Mouse (Mus musculus) CH12F3 (cell line): ENCODE measurements around the gene Lhx2.

Experiments
- in situ Hi-C: fragments of 300-500 bp; cut with MboI; formaldehyde crosslinking; loops from 2 replicates; pipeline ENCODE4 v1.14.3; 2020; ENCODE audit warnings: low sequenced_read_pairs

Lhx2 gene

DNA sequence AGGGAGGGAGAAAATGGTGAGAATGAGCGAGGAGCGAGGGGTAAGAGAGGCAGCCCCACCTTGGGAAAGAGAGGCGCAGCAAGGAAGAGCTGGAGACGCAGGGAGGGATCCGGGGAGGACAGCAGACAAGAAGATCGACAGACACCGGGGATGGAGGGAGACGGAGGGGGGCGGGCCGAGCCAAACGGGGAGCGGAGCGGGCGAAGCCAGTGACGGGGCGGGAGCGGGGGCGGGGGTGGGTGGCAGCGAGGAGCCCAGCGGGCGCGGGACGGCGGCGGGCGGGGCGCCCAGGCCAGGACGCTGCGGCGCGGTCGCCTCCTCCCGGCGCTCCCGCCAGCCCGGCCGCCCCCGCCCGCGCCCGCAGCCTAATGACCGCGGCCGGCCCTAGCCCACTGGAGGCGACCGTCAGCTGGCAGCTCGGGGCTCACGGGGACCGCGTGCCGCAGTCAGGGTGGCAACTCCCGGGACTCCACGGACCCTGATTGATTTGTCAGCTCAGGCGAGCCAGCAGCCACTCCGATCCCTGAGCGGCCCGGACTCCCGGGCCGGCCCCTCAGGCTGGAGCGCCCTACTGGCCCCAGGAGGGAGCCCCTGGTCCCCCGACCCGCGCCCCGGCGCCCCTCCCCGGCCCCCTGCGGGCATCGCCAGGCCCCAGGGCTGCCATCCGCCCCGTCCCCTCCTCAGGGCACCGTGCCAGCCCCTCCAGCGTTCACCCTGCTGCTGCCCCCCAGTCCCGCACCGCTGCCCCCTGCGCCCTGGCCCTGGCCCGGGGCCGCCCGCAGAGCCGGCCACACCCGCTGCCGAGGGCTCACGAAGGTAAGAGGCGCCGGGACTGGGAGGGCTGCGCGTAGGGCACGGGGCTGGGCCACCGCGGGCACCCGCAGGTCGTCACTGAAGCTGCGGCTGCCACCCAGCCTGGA lies at the start of gene Lhx2:
Gene Lhx2, plus strand, starts transcription at position 292 of the 920 bp plus-strand sequence.
- in situ Hi-C loops: no loop called here

DNA sequence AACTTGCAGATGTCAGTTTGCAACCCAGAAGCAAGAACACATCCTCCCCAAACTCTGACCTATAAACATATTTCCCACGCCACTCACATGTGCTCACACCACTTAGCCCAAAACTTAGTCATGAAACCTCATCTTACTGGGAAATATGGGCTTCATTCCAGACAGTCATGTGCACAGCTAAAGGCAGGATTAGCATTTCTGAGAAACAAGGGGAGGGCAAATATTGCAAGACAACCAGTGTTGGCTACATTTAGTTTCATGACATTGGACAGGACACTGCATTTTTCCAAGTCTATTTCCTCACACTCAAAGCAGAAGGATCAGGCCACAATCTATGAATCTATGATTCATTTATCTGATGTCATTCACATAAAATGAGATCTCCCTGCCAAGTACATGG lies 47.6 kb upstream of the Lhx2 start:
- in situ Hi-C loops: no loop called here

DNA sequence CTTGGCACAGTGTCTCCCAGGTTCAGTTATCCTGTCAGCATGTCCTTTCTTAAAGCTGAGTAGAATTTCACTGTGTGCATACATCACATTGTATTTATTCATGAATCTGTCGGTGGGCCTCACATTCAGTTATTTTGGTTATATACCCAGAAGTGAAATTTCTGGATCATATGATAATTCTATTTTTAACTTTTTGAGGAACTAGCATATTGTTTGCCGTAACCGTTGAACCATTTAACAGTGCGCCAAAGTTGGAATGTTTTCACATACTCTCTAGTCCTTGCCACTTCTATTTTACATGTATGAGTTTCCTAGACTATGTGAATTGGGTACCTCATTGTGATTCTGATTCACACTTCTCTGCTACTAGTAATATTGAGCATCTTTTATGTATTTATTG lies 43.1 kb upstream of the Lhx2 start:
- in situ Hi-C loops: no loop called here

DNA sequence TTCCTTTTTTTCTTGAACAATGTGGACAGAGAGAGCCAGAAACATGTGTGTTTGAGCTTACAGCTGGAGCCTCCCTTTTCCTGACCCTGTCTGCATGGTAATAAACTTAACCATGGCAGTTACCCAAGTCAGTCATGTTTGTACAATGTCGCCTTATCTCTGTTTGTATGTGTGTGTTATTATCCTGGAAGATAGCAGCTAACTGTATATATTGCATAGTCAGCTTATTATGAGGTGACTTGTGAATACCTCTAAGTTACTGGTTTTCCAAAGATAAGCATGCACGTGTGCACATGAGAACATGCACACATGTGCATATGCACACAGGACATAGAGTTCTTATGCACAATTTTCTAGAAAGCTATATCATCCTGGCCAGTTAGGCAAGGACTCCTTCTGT lies 38.1 kb upstream of the Lhx2 start:
- in situ Hi-C loops: no loop called here

DNA sequence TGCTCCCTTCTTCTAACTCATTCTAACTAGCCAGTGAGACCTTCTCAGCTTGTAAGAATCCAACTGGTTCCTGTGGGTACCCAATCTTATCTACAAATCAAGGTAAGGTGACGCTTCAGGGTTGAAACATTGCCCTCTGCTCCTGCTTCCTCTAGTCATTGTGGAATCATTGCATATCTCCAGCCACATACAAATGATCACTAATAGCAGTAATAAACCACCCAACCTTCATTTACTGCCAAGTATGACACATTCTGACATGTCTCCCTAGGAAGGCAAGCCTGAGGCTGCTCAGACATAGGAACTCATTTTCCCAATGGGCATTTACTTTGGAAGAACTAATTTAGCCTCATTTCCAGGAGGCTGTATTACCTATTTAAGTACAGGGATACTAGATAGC lies 33.9 kb upstream of the Lhx2 start:
- in situ Hi-C loops: no loop called here

DNA sequence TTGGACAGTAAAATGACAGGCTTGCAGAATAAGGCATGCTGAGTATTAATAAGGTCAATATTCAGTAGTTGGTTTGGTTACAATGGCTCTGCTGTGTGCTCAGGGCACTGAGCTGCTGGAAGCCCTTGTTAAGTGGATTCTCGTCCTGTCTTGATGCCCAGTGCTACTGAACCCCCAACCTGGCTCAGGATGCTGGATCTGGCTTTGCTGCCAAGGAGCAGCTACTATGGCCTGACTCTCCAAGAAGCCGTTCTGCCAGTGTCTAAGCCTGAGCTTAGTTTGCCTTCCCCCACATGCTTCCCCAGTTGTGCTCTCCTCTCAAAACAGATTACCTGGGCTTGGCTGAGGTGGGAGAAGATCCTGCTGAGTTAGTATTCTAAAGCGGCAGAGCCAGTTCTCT lies 26.2 kb upstream of the Lhx2 start:
- in situ Hi-C loops: no loop called here

DNA sequence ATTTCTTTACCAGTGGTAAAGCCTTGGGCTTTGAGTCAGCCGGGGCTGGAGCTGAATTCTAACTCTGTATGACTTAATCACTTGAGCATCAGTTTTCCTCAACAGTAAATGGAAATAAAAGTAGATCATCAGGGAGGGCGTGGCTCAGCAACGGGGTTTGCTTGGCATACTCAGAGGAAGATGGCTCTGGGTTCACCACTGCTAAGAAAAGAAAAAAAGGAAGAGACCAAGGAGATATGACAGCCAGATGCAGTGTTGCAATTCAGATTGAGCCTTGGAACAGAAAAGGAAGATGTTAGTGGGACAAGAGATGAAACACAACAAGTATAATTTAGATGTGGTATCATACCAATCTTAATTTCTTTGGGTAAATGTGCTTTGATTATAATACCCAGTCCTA lies 25.7 kb upstream of the Lhx2 start:
- in situ Hi-C loops: no loop called here

DNA sequence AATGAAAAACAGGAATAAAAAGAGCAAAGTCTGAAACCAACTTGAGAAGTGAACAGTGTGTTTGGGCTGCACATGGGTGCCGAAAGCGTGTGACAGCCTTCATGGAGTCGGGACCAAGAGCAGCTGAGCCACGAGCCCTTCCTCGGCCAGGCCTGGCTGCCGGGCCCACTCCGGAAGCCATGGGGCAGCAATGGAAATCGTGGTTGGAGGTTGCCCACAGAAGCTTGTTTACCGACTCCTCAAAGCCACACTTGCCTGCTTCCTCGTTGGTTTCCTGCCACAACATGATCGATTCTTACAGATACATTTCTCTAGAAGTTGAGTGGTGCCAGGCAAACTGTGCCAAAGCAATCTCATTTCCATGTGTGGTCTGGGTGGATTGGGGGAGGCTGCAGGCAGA lies 20.0 kb upstream of the Lhx2 start:
- in situ Hi-C loops: no loop called here

DNA sequence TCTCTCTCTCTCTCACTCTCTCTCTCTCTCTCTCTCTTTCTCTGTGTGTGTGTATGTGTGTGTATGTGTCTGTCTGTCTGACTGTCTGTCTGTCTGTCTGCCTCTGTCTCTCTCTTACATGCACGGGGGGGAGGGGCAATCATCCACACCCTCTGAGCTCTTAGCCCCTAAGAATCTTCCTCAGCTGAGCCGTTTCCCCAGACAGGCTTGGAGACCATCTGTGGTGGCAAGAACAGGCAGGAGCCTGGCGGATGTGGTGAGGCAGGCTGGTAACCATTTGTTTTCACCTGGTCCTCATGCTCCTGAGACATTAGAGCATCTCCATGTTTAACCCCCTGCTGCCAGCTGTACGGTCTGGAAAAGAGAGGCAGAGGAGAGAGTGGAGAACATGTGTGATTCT lies 18.2 kb upstream of the Lhx2 start:
- in situ Hi-C loops: no loop called here

DNA sequence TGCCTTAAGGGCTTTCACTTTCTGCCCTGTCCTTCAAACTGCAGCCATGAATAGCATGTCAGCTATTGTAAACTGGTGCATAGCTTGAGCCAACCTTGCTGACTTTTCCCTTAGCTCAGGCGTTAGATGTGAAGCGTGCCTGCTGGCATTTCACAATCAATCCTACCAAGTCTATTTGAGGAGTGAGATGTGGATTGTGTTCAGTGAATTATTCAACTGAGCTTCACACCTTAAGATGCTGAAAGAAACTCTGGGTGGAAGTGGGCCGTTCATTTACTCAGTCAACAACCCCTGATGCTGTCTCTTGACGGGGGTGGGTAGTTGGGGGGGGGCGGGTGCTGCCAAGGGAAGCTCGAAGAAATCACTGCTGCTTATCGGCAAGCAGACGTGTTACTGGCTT lies 15.7 kb upstream of the Lhx2 start:
- in situ Hi-C loops: no loop called here

DNA sequence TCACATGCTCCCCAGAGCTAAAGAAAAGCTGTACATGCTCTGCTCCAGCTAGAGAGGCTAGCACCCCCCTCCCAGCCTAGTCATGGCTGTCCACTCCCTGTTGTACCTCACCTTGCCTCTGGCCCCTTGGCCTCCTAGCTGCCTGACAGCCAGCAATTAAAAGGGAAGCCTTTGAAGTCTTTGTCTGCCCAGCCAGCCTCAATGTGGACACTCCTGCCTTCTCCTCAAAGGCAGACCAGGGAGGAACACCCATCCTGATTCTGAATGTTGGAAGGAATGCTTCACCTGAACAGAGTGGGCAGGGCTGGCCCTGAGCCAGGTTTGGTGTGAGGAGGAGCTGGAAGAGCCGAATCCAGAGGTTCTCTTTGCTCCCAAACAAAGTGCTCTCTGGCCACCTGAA lies 12.4 kb upstream of the Lhx2 start:
- in situ Hi-C loops: no loop called here

DNA sequence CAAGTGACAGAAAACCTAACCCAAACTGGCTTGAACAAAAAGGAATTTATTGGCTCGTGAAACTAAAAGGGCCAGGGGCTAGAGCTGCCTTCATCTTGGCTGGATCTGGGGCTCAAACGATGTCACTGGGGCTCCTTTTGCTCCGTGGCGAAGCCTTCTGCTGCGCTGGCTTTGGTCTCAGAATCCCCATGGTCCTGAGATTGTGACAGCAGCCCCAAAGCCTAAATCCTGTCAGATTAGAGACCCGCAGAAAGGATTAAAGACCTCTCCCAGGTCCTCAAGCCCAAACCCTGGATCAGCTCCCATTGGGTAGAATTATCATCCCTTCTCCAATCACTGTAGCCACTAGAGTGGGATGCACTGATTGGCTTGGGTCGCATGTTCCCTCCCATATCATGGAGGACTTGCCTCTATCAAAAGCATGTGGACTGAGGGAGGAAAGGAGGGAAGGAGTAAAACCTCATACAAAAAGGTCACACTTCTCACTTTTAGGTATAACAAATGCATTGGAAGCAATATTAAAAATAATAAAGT lies 5.4 kb upstream of the Lhx2 start:
- in situ Hi-C loops: no loop called here

DNA sequence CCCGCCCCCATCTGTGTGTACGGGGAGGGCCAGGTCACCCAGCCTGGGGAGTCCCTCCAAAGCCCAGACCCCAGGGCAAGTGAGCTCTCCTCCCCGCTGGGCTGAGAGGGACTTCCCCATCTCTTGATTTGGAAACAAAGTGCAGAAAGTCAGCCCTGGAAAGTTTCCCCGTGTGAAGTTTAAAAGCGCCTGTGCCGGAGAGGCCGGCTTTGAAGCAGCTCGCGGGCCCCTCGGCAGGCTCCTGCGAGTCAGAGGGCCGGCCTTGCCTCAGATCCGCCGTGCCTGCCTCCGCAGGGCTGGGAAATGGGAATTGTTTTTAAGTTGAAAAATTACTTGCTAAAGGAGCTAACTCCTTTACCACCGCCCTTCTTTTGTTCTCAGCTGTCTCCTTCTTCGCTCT lies 2.5 kb upstream of the Lhx2 start:
- in situ Hi-C loops: no loop called here

DNA sequence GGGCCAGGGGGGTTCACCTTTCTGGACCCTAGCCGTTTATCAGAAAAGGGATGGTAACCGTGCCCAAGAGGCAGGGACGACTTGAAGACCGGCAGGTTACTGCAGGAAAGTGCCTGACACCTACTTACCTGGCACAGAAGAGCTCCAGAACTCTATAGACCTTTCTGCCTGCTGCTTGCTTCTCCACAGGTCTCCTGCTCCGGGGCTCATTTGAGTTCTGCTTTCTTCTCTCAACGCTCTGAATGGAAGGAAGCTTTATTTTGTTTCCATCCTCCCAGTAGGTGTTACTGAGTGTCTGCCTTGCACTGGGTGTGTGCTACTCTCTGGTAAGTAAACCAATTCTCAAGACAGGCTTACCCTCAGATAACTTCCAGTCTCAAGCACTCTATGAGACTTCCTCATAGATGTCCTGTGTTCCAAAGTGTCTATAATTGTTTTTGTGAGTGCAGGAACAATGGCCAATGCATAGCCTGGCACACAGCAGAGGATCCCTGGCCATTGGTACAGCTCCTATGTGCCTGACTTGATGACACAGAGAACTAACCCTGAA lies 1.9 kb upstream of the Lhx2 start:
- in situ Hi-C loops: no loop called here

DNA sequence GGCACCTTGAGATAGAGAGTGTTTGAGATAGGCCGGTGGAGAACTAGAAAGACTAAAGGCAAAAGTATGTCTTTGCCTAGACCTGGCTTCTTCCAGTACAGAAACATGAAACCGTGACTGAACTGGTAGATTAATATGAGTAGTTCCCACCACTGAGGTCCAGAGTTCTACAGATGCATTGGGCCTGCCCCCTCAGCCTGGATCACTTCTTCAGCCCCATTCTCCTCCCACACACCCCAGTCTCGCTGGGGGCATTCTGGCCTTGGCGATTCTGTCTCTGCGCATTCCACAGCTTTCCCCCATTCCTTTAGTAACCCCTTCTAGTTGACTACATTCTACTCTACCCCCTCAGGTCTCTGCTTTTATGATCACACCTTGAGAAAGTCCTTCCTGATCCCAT lies 1.4 kb upstream of the Lhx2 start:
- in situ Hi-C loops: no loop called here

DNA sequence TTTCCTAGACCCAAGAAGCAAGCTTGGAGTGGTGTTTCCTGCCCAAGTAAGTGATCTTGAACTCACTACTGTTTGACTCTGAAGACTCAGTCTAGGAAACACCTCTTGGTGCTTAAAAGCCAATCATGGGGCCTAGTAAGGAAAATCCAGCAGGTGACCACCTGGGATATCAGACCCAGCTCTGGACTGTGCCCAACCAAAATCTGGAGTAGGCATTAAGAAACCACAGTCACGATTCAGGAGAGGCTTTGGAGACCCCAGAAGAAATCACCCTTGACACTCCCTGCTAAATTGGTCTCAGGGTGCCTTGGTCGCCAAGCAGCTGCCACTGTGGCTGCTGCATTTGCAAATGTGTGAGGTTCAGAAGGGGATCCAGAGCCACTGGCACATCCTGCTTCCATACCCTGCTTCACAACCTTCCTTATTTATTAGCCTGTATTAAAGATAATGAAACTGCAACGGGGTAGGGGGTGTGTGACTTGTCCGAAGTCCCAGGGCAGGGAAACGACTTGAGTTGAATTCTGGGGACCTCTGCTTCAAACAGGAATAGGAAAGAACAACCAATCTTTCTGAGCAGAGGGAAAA lies 641 bp upstream of the Lhx2 start:
- in situ Hi-C loops: no loop called here

DNA sequence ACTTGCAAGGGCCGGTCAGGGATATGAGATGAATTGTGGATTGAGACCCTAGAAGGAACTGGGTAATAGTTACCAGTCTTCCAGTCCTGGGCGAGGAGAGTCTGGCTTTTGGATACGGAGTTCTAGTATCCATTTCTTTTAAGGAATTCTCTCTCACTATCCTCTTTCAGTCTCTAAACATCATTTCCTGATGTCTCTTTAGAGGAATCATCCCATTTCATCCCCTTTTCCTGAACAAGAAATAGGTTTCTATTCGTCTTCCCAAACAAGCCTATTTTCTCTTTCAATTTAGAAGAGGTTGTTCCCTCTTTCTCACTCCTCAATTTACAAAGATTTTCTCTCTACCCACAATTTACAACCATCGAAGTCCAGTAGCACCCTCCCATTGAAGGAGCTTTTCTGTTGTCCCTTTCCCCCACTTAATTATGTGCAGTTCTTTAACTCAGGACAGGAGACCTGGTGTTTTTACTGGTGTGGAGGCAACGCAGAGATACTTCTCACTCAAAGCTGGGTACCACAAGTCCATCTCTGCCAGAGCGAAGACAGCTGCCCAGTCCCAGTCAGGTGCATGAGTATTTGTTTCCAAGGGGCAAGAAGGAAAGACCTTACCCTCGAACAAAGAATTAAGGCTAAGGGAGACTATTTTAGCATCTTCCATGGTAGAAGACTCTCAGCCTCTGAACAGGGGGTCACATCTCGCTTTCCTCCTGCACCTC lies 987 bp downstream of the Lhx2 start:
- in situ Hi-C loops: no loop called here

DNA sequence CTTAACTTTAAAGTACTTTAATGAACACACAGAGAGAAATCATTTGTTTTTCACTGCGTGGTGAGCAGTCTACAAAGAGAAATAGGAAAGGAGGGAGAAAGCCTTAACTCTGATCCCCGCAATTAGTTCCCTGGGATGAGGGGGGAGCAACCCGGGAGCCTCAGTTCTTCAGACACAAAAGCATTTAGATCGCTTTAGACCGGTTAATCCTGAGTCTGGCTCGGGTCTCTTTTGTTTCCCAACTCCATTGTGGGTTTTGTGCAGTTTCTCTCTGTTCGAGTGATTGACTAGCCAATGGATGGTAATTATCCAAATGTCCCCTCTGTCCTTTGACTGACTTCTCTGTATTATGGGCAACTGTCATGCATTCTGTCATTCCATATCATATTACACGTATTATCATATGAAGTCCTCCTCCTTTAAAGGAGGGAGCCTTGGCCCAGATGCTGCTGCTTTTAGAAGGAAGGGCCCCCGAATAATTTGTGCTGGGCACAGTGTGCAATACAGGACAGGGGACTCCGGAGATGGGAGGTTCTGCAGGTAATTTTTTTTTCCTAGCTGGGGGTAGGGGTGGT lies 1.6 kb downstream of the Lhx2 start:
- in situ Hi-C loops: no loop called here

DNA sequence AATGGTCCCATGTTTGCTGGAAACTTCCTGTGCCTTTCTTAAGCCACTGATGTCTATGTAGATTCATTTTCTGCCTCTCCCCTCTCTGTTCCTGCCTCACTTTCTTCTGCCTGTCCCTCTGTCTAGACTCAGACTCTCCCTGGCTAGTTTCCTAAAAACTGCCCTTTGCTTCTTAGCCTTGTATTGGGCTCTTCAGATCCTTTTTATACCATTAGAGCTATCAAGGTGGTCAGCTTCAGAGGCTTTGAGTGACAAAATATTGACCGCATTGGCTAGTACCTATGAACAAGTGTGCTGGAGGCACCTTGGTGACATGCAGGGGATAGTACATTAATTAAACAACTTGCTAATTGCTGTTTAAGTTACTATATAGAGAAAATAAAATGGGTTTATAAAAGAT lies 4.5 kb downstream of the Lhx2 start:
- in situ Hi-C loops: no loop called here

DNA sequence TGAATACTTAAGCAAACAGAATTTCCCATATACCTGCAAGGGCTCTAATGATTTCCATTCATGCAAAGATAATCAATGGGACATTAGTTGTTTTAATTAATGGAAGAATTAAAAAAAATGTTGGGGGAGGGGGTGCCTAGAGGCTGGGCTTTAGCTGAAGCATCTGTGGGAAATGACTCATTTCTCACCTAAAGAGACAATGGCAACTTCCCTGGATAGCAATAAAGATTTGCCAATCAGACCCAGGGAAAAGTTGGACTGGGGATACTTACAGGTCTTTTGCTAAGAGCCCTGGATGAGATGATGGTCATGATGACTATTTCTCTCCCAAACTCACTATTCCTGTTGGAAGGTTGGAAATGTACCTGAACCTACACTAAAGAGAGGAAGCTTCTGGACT lies 5.6 kb downstream of the Lhx2 start:
- in situ Hi-C loops: no loop called here

DNA sequence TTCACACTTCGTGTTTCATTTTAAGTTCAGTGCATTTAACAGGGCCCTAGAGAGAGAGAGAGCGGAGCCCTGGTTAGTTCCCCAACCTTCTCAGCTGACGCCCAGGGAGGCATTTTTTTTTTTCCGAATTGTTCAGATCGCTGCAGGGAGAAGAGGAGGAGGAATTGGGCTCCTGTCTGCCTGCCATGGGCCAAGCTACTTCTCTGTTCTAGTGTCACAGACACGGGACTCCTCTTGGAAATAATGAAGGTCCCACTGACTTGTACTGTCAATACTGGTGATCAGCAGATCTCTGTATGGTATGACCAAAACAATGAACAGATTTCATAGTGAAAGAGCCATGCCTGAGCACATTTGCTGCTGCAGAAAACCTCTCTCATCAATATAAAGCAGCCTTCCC lies 7.3 kb downstream of the Lhx2 start:
- in situ Hi-C loops: no loop called here
